Mouse (Mus musculus): ENCODE data around the gene Cdk5rap2. TPM values are rescaled to one million over a fixed set of nuclear protein-coding genes. Genes with fewer than 3 reads are reported as not detected.
A peak's percentile ranks its signal among the peaks of the same experiment; 100 is the strongest.

Gene Cdk5rap2
- polyA plus RNA-seq, 1 experiment, result 73.1 TPM

DNA sequence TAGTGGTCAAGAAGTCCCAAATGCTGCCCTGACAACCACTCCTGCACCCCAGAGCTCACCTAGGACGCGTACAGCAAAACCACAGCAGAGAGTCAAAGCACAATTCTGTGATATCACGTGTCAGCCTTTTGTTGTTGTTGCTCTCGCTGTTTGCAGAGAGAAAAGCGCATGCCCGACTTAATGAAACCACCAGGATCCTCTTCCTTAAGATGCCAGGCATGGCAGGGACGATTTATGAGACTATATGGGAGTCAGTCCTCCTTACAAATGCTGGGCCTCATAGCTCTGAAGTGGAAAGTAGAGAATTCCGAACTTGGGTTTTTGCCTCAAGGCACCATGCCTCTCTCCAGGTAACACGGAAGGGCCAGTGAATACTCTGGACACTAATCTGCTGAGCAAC is 82.2 kb downstream of the Cdk5rap2 start:
- no peak overlapping the region for H3K4me3 ChIP-seq (ENCODE audit: control insufficient read depth, low read depth, low read length)
- TF ChIP-seq CTCF (IDR thresholded peaks at IDR 0.05; ENCODE audit: control insufficient read depth, insufficient read depth, insufficient replicate concordance, low read depth, low read length) (no peak), POLR2A (IDR thresholded peaks at IDR 0.05; ENCODE audit: control insufficient read depth, low read depth, low read length) (no peak)
- H3K27me3 ChIP-seq (ENCODE audit: control insufficient read depth, insufficient read depth, low read length), result no peaks in the 10 kb centered on the region
- no peaks in the 10 kb centered on the region for H3K36me3 ChIP-seq (ENCODE audit: control insufficient read depth, insufficient read depth, low read length)
- no peaks in the 10 kb centered on the region for H3K4me1 ChIP-seq (ENCODE audit: control insufficient read depth, insufficient read depth, low read length)
- H3K27ac ChIP-seq (ENCODE audit: control insufficient read depth, insufficient read depth, low read depth, low read length), result no peak overlapping the region

GRCm38 (mm10) chr4:70327436-70327835 is 82.8 kb downstream of the Cdk5rap2 start:
- no peaks in the 10 kb centered on the region for H3K36me3 ChIP-seq (ENCODE audit: control insufficient read depth, insufficient read depth, low read length)
- no peak overlapping the region for H3K27ac ChIP-seq (ENCODE audit: control insufficient read depth, insufficient read depth, low read depth, low read length)
- TF ChIP-seq CTCF (IDR thresholded peaks at IDR 0.05; ENCODE audit: control insufficient read depth, insufficient read depth, insufficient replicate concordance, low read depth, low read length) (no peak), POLR2A (IDR thresholded peaks at IDR 0.05; ENCODE audit: control insufficient read depth, low read depth, low read length) (no peak)
- no peaks in the 10 kb centered on the region for H3K4me1 ChIP-seq (ENCODE audit: control insufficient read depth, insufficient read depth, low read length)
- H3K4me3 ChIP-seq (ENCODE audit: control insufficient read depth, low read depth, low read length), result no peak overlapping the region
- no peaks in the 10 kb centered on the region for H3K27me3 ChIP-seq (ENCODE audit: control insufficient read depth, insufficient read depth, low read length)

GRCm38 (mm10) chr4:70321586-70321985 is 88.7 kb downstream of the Cdk5rap2 start:
- Histone ChIP-seq H3K36me3 (ENCODE audit: control insufficient read depth, insufficient read depth, low read length) (no peaks in the 10 kb centered on the region; the same call in 1 of the 2 replicates), H3K27ac (ENCODE audit: control insufficient read depth, insufficient read depth, low read depth, low read length) (no peak overlapping the region), H3K4me3 (ENCODE audit: control insufficient read depth, low read depth, low read length) (no peak overlapping the region), H3K27me3 (ENCODE audit: control insufficient read depth, insufficient read depth, low read length) (no peaks in the 10 kb centered on the region), H3K4me1 (ENCODE audit: control insufficient read depth, insufficient read depth, low read length) (no peaks in the 10 kb centered on the region)
- no peak for TF ChIP-seq POLR2A (IDR thresholded peaks at IDR 0.05; ENCODE audit: control insufficient read depth, low read depth, low read length)
- TF ChIP-seq CTCF (IDR thresholded peaks at IDR 0.05; ENCODE audit: control insufficient read depth, insufficient read depth, insufficient replicate concordance, low read depth, low read length), result no peak

- no peaks in the 10 kb centered on the region for H3K4me1 ChIP-seq (ENCODE audit: control insufficient read depth, insufficient read depth, low read length)
- no peaks in the 10 kb centered on the region for H3K27me3 ChIP-seq (ENCODE audit: control insufficient read depth, insufficient read depth, low read length)
- no peaks in the 10 kb centered on the region for H3K36me3 ChIP-seq (ENCODE audit: control insufficient read depth, insufficient read depth, low read length)
- TF ChIP-seq POLR2A (IDR thresholded peaks at IDR 0.05; ENCODE audit: control insufficient read depth, low read depth, low read length) (no peak), CTCF (IDR thresholded peaks at IDR 0.05; ENCODE audit: control insufficient read depth, insufficient read depth, insufficient replicate concordance, low read depth, low read length) (no peak)
- H3K4me3 ChIP-seq (ENCODE audit: control insufficient read depth, low read depth, low read length), result no peak overlapping the region
- no peak overlapping the region for H3K27ac ChIP-seq (ENCODE audit: control insufficient read depth, insufficient read depth, low read depth, low read length)
Measured at GRCm38 (mm10) chr4:70312170-70312569, 98.1 kb downstream of the Cdk5rap2 start.

- TF ChIP-seq CTCF (IDR thresholded peaks at IDR 0.05; ENCODE audit: control insufficient read depth, insufficient read depth, insufficient replicate concordance, low read depth, low read length) (no peak), POLR2A (IDR thresholded peaks at IDR 0.05; ENCODE audit: control insufficient read depth, low read depth, low read length) (no peak)
- Histone ChIP-seq H3K27ac (ENCODE audit: control insufficient read depth, insufficient read depth, low read depth, low read length) (no peak overlapping the region), H3K4me1 (ENCODE audit: control insufficient read depth, insufficient read depth, low read length) (no peaks in the 10 kb centered on the region), H3K4me3 (ENCODE audit: control insufficient read depth, low read depth, low read length) (no peak overlapping the region), H3K27me3 (ENCODE audit: control insufficient read depth, insufficient read depth, low read length) (no peaks in the 10 kb centered on the region), H3K36me3 (ENCODE audit: control insufficient read depth, insufficient read depth, low read length) (no peaks in the 10 kb centered on the region)
Measured at GRCm38 (mm10) chr4:70311530-70311929, 98.7 kb downstream of the Cdk5rap2 start.

DNA sequence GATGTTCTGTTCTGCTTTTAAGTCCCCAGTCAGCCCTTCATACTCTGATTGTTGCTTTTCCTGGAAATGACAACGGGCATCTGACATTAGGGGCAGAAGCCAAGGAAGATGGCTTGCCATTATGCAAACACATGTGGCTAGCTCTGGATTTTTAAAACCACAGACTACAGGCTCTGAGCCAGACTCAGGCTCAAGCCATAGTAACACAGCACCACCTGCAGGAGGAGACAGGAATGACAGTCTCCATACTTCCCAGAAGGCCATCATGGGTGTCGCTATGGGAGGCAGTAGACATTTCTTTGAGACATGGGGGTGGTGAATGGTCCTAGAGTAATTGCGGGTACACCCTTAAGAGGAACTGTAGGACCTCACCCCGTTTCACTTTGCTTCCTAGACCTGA is 103.0 kb downstream of the Cdk5rap2 start:
- TF ChIP-seq CTCF (IDR thresholded peaks at IDR 0.05; ENCODE audit: control insufficient read depth, insufficient read depth, insufficient replicate concordance, low read depth, low read length), result peak; percentile 73; the same call in 1 of the 2 replicates
- no peak for TF ChIP-seq POLR2A (IDR thresholded peaks at IDR 0.05; ENCODE audit: control insufficient read depth, low read depth, low read length)
- Histone ChIP-seq H3K36me3 (ENCODE audit: control insufficient read depth, insufficient read depth, low read length) (no peaks in the 10 kb centered on the region), H3K27ac (ENCODE audit: control insufficient read depth, insufficient read depth, low read depth, low read length) (no peak overlapping the region), H3K4me1 (ENCODE audit: control insufficient read depth, insufficient read depth, low read length) (no peaks in the 10 kb centered on the region), H3K27me3 (ENCODE audit: control insufficient read depth, insufficient read depth, low read length) (no peaks in the 10 kb centered on the region), H3K4me3 (ENCODE audit: control insufficient read depth, low read depth, low read length) (no peak overlapping the region)

DNA sequence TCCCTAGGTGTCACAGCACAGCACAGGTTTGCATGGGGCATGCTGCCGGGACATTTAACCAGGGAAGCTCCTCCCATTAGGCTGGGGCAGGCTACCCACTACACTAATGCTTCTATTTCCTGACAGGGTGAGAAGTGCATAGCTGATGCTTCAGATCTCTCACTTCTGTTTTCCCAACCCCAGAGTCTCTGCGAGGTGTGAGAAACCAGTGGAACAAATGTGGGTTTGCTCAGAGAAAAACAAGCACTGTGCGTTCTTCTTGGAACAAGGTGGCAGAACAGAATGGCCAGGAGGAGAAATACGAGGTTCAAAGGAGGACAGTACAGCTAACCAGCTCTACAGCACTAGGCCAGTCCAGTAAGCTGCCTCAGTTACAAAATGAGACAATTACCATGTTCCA is 106.4 kb downstream of the Cdk5rap2 start:
- TF ChIP-seq POLR2A (IDR thresholded peaks at IDR 0.05; ENCODE audit: control insufficient read depth, low read depth, low read length) (no peak), CTCF (IDR thresholded peaks at IDR 0.05; ENCODE audit: control insufficient read depth, insufficient read depth, insufficient replicate concordance, low read depth, low read length) (no peak)
- Histone ChIP-seq H3K36me3 (ENCODE audit: control insufficient read depth, insufficient read depth, low read length) (no peaks in the 10 kb centered on the region), H3K4me1 (ENCODE audit: control insufficient read depth, insufficient read depth, low read length) (no peaks in the 10 kb centered on the region), H3K27ac (ENCODE audit: control insufficient read depth, insufficient read depth, low read depth, low read length) (no peak overlapping the region), H3K27me3 (ENCODE audit: control insufficient read depth, insufficient read depth, low read length) (no peaks in the 10 kb centered on the region), H3K4me3 (ENCODE audit: control insufficient read depth, low read depth, low read length) (no peak overlapping the region)

GRCm38 (mm10) chr4:70301187-70301586 is 109.1 kb downstream of the Cdk5rap2 start:
- H3K4me3 ChIP-seq (ENCODE audit: control insufficient read depth, low read depth, low read length), result no peak overlapping the region
- H3K36me3 ChIP-seq (ENCODE audit: control insufficient read depth, insufficient read depth, low read length), result no peaks in the 10 kb centered on the region; the same call in 1 of the 2 replicates
- no peak overlapping the region for H3K27ac ChIP-seq (ENCODE audit: control insufficient read depth, insufficient read depth, low read depth, low read length)
- no peaks in the 10 kb centered on the region for H3K4me1 ChIP-seq (ENCODE audit: control insufficient read depth, insufficient read depth, low read length)
- TF ChIP-seq POLR2A (IDR thresholded peaks at IDR 0.05; ENCODE audit: control insufficient read depth, low read depth, low read length) (no peak), CTCF (IDR thresholded peaks at IDR 0.05; ENCODE audit: control insufficient read depth, insufficient read depth, insufficient replicate concordance, low read depth, low read length) (no peak)
- no peaks in the 10 kb centered on the region for H3K27me3 ChIP-seq (ENCODE audit: control insufficient read depth, insufficient read depth, low read length)
